Mouse (Mus musculus) heart, embryonic 15.5 days (tissue): ENCODE measurements around the gene Abi3. TPM values are rescaled to one million over a fixed set of nuclear protein-coding genes. Genes with fewer than 3 reads are reported as not detected.

Source experiments
- ATAC-seq: fragments of 200-750 bp; cut with Nextera tagmentation; replicated peaks from 2 replicates; pipeline ENCODE4 v1.8.0; 2017; ENCODE audit warnings: low read depth, moderate TSS enrichment; ENCODE audit not compliant: insufficient number of reproducible peaks, insufficient read depth, low FRiP score
- H3K27ac ChIP-seq: fragments of 300-500 bp; sonication (generic); 2 replicates; pipeline ENCODE4 v1.5.1; 2015; ENCODE audit warnings: mild to moderate bottlenecking, inconsistent platforms
- H3K27me3 ChIP-seq: fragments of 300-500 bp; sonication (generic); 2 replicates; pipeline ENCODE4 v1.6.1; 2015; ENCODE audit warnings: inconsistent platforms
- H3K36me3 ChIP-seq: fragments of 300-500 bp; sonication (generic); 2 replicates; pipeline ENCODE4 v1.6.1; 2015; ENCODE audit warnings: mild to moderate bottlenecking, inconsistent platforms
- H3K4me1 ChIP-seq: fragments of 300-500 bp; sonication (generic); replicated peaks from 2 replicates; pipeline ENCODE4 v1.6.1; 2015; ENCODE audit warnings: inconsistent platforms
- H3K4me2 ChIP-seq: fragments of 300-500 bp; sonication (generic); 2 replicates; pipeline ENCODE4 v1.6.1; 2015; ENCODE audit warnings: inconsistent platforms, mild to moderate bottlenecking, moderate library complexity
- H3K4me3 ChIP-seq: fragments of 300-500 bp; sonication (generic); 2 replicates; pipeline ENCODE4 v1.5.1; 2015; ENCODE audit warnings: mild to moderate bottlenecking, inconsistent platforms
- H3K9ac ChIP-seq: fragments of 300-500 bp; sonication (generic); 2 replicates; pipeline ENCODE4 v1.6.1; 2015; ENCODE audit warnings: mild to moderate bottlenecking, inconsistent platforms
- H3K9me3 ChIP-seq: fragments of 300-500 bp; sonication (generic); replicated peaks from 2 replicates; pipeline ENCODE4 v1.6.1; 2016; ENCODE audit warnings: inconsistent platforms
- WGBS: fragments of 180-500 bp; shearing (Covaris S2); methylation state at CpG from one replicate; pipeline ENCODE4 v1.1.7; 2015; ENCODE audit warnings: mixed read lengths; 5-methylcytosine and 5-hydroxymethylcytosine counted together
- polyA plus RNA-seq: library from polyadenylated mRNA; unstranded; fragments of >200 nt; fragmentation: Nextera tagmentation; extraction: Ambion mirVana; gene quantifications from 2 replicates; pipeline ENCODE4 v1.2.1, GENCODE M21; 2015

The Abi3 gene
- polyA plus RNA-seq, 1 experiment from 2014 or later: 13.0 TPM

DNA sequence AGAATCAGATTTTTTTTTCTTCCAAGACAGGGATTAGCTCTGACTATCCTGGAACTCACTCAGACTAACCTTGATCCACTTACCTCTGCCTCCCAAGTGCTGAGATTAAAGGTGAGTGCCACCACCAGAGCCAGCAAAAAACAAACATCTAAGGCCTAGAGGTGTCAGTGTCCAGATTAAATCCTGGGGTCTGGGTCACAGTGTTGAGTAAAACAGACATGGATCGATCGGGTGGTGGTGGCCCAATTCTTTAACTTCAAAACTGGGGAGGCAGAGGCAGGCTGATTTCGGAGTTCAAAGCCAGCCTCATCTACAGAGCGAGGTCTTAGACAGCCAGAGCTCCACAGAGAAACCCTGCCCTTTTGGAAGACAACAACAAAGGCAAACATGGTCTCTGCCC is 19.8 kb downstream of the Abi3 start:
- Histone ChIP-seq H3K36me3 (no peaks in the 10 kb centered on the region), H3K4me2 (no peak overlapping the region), H3K9ac (no peak overlapping the region), H3K9me3 (no peaks in the 10 kb centered on the region), H3K4me3 (no peak overlapping the region), H3K4me1 (peaks cover 23% of the 10 kb centered on the region), H3K27me3 (peaks cover 3% of the 10 kb centered on the region; the same call in 1 of the 2 replicates), H3K27ac (no peak overlapping the region)
- WGBS: 95% methylated on average over 4 of the region's 4 CpGs
- no peak for ATAC-seq

DNA sequence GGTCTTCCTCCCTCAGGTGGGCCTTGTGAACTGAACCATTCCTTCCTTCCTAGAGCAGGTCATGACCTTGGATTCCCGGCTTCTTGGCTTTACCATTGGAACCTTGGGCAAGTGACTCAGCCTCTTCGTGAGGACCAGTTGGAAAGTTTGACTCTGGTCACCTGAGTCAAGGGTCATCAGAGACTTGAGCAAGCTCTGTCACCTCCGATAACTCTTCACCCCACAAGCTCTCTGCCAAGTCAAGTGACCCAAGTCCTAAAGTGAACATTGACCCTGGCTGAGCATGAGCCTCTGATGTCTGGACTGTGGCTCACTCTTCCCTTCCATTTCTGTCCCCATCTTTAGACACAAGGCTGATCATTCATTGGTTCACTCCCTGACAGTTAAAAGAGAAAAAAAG is 20.8 kb downstream of the Abi3 start:
- WGBS: 78% methylated on average over 3 of the region's 3 CpGs
- no peak for ATAC-seq
- no peak overlapping the region for H3K4me2 ChIP-seq
- H3K9ac ChIP-seq: no peak overlapping the region
- H3K9me3 ChIP-seq: no peaks in the 10 kb centered on the region
- H3K27me3 ChIP-seq: peaks cover 3% of the 10 kb centered on the region; the same call in 1 of the 2 replicates
- H3K4me1 ChIP-seq: peaks cover 15% of the 10 kb centered on the region
- H3K36me3 ChIP-seq: no peaks in the 10 kb centered on the region
- no peak overlapping the region for H3K4me3 ChIP-seq
- no peak overlapping the region for H3K27ac ChIP-seq

DNA sequence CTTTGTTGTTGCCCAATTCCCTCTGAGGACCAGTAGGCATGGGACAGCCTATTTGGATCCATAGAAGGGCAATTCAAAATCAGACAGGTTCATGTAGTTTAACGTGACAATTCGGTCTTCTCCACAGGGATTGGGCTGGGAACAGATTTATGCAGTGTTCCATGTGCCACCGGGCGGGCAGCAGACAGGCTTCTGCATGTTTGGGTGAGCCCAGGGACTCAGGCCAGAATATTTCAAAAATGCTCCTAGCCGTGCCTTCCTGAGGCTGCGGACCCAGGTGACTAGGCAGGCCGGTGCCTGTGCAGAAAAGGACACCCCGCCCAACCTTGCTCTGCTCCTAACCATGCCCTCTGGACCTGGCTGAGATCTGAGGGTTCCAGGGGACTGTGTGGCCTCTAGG is 23.1 kb downstream of the Abi3 start:
- ATAC-seq: no peak
- Histone ChIP-seq H3K4me1 (peaks cover 4% of the 10 kb centered on the region), H3K27me3 (0 out of 2 replicates have a peak, but pooled peaks cover 3% of the 10 kb centered on the region), H3K27ac (no peak overlapping the region), H3K9me3 (no peaks in the 10 kb centered on the region), H3K4me3 (no peak overlapping the region), H3K36me3 (no peaks in the 10 kb centered on the region), H3K9ac (no peak overlapping the region), H3K4me2 (no peak overlapping the region)
- 81% methylated on average over 8 of the region's 8 CpGs for WGBS

DNA sequence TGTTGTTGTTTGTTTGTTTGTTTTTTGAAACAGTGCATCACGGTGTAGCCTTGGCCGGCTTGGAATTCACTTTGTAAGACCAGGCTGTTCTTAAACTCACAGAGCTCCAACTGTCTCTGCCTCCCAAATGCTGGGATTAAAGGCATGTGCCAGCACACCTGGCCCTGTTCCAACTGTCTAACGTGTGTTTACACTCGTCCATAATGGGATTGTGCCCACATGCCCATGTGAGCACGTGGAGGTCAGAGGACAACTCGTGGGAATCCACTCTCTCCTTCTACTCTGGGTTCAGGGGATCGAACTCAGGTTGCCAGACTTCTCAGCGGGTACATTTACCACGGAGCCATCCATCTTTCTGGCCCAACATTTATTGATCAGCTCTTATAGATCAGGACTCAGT is 26.9 kb downstream of the Abi3 start:
- Histone ChIP-seq H3K4me2 (no peak overlapping the region), H3K9ac (no peak overlapping the region), H3K4me1 (no peaks in the 10 kb centered on the region), H3K27me3 (no peaks in the 10 kb centered on the region), H3K4me3 (no peak overlapping the region), H3K36me3 (no peaks in the 10 kb centered on the region), H3K9me3 (no peaks in the 10 kb centered on the region), H3K27ac (no peak overlapping the region)
- no peak for ATAC-seq
- WGBS: 72% methylated on average over 9 of the region's 9 CpGs

DNA sequence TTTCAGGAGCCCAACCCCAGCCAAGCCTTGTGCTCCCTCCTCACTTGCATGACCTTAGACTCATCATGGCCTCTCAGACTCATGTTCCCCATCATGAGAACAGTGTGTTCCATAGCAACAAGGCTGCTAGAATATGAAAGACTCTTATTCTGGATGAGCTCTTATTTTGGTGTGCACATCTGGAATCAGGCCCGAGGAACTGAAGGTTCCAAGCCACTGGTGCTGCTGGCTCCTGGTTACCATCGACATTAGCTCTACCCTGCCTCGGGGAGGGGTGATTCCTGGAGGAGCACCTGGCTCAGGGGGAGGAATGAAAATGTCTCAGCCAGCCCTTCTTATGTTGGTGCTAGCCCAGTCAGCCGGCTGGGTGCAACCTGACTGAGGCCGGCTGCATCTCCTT is 27.4 kb downstream of the Abi3 start:
- no peak for ATAC-seq
- Histone ChIP-seq H3K9me3 (no peaks in the 10 kb centered on the region), H3K4me1 (no peaks in the 10 kb centered on the region), H3K4me3 (no peak overlapping the region), H3K36me3 (no peaks in the 10 kb centered on the region), H3K27me3 (no peaks in the 10 kb centered on the region), H3K27ac (no peak overlapping the region), H3K4me2 (no peak overlapping the region), H3K9ac (no peak overlapping the region)
- WGBS: 68% methylated on average over 5 of the region's 5 CpGs

DNA sequence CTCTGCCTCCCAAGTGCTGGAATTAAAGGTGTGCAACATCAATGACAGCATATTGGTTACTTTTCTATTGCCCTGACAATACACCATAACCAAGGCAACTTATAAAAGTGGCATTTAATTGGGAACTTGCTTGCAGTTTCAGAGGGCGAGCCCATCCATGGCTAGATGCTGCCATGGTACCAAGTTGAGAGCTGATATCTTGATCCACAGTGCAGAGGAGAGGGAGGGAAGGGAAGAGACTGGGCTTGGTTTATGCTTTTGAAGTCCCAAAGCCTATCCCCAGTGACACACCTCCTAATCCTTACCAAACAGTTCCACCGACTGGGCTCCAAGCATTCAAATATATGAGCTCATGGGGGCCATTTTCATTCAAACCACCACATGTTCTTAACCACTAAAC is 28.2 kb downstream of the Abi3 start:
- no peaks in the 10 kb centered on the region for H3K27me3 ChIP-seq
- no peak overlapping the region for H3K4me3 ChIP-seq
- ATAC-seq: no peak
- H3K9me3 ChIP-seq: no peaks in the 10 kb centered on the region
- no peak overlapping the region for H3K4me2 ChIP-seq
- 80% methylated on average over 2 of the region's 2 CpGs for WGBS
- H3K9ac ChIP-seq: no peak overlapping the region
- no peak overlapping the region for H3K27ac ChIP-seq
- H3K4me1 ChIP-seq: no peaks in the 10 kb centered on the region
- H3K36me3 ChIP-seq: no peaks in the 10 kb centered on the region

DNA sequence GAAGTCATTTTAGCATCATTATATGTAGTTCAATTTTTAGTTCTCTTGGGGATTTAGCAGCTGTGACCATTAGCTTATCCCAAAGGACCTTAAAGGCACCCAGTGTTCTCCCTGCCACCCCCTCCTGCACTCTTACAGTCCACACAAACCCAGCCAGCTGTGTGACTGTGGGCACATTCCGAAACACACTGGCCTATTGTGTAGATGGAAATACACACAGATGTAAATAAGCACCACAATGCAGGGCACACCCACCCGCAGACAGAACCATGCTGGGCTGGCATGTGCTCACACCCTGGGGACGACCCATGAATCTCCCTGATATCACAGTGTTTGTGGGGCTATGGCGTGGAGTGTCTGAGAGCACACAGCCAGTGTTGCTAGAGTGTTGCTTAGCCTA is 30.1 kb downstream of the Abi3 start:
- 72% methylated on average over 4 of the region's 4 CpGs for WGBS
- no peak for ATAC-seq

DNA sequence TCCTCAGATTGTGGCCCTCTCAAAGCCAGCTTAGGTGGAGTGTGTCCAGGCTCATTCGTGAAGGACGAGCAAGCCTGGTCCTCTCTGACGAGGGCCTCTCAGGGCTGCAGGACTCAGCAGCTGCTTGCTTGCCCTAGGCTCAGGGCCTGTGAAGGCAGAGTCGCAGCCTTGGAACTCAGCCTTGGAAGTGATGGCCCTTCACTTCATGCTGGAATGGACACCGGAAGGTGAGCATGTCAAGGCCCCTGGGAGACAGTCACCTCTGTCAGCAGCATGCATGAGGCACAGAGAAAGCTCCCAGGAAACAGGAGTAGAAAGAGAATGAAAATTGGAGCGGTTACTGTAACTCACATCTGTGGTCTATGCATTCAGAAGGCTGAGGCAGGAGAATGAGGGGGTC is 30.5 kb downstream of the Abi3 start:
- ATAC-seq: no peak
- WGBS: 79% methylated on average over 6 of the region's 6 CpGs
- Histone ChIP-seq H3K9me3 (no peaks in the 10 kb centered on the region), H3K4me3 (no peak overlapping the region), H3K4me1 (no peaks in the 10 kb centered on the region), H3K27me3 (no peaks in the 10 kb centered on the region), H3K27ac (no peak overlapping the region), H3K36me3 (no peaks in the 10 kb centered on the region), H3K4me2 (no peak overlapping the region), H3K9ac (no peak overlapping the region)

More for the DNA sequence above, 30.1 kb downstream of the Abi3 start:
- H3K9ac ChIP-seq: no peak overlapping the region
- H3K4me1 ChIP-seq: no peaks in the 10 kb centered on the region
- no peaks in the 10 kb centered on the region for H3K36me3 ChIP-seq
- H3K27ac ChIP-seq: no peak overlapping the region
- H3K9me3 ChIP-seq: no peaks in the 10 kb centered on the region
- H3K4me2 ChIP-seq: no peak overlapping the region
- no peak overlapping the region for H3K4me3 ChIP-seq
- H3K27me3 ChIP-seq: no peaks in the 10 kb centered on the region

DNA sequence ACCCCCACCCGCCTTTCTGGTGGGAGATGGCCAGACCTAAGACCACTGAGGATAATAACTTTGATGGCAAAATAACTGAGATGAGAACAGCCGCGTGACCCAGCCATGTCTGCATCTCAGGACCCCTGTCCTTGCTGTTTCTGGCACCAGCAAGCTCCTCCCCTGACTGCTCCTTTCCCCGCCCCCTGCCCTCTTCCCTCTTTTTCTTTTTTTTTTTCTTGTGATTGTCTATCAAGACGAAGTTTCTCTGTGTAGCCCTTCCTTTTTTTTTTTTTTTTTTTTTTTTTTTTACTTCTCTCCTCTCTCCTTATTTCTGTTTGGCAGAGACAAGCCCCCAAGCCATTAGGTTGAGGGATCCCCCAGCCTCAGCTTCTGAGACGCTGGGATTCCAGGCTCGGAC is 31.4 kb downstream of the Abi3 start:
- no peak for ATAC-seq
- no peak overlapping the region for H3K4me3 ChIP-seq
- H3K9ac ChIP-seq: no peak overlapping the region
- H3K4me1 ChIP-seq: peaks cover 1% of the 10 kb centered on the region
- WGBS: 63% methylated on average over 7 of the region's 7 CpGs
- H3K4me2 ChIP-seq: no peak overlapping the region
- no peaks in the 10 kb centered on the region for H3K27me3 ChIP-seq
- H3K27ac ChIP-seq: no peak overlapping the region
- no peaks in the 10 kb centered on the region for H3K9me3 ChIP-seq
- H3K36me3 ChIP-seq: no peaks in the 10 kb centered on the region

DNA sequence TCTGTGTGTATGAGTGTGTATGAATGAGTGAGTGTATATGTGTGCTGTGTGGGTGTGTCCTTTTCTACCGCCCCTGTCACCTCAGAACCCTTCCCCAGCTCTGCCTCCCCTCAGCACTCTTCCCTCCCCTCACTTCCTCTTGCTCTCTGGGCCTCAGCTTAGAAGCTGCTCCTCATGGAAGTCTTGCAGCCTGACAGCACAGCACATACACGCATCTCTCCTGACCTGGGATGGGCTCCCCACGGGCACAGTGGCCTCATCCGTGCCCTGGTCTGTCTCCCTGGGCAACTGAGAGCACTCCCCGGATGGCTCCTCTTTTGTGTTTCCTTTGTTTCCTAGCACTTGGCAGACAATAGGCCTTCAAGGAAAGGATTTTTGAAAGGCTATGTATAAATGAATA is 32.7 kb downstream of the Abi3 start:
- H3K27ac ChIP-seq: no peak overlapping the region

DNA sequence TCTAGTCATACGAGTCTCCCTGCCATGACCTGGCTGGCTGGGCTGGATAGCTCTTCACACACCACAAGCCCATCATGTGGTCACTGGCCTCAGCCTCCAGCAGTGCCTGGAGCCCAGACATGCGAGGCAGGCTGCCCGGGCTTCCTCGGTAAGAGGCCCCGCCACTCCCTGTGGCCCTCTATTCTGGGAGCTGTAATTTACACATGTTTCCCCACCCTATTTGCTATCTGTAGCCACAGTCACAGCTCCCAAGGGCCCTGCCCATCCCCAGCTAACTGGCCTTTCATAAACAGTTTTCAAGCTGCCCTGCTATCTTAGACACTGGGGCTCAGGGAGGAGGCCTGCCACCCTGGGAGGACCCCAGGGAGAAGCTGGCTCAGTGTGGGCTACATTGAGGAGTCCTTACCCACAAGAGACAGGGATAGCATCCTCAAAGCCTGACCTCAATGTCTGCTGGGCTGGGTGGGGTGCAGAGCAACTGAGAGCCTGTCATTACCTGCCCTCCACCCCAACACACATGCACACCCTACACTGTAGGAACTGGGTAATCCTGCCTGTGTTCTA is 33.7 kb downstream of the Abi3 start:
- Histone ChIP-seq H3K9me3 (no peaks in the 10 kb centered on the region), H3K4me3 (no peak overlapping the region), H3K27ac (no peak overlapping the region), H3K4me2 (no peak overlapping the region), H3K27me3 (no peaks in the 10 kb centered on the region), H3K36me3 (no peaks in the 10 kb centered on the region), H3K4me1 (peaks cover 7% of the 10 kb centered on the region), H3K9ac (no peak overlapping the region)
- WGBS: 52% methylated on average over 5 of the region's 5 CpGs
- ATAC-seq: 0 out of 2 replicates have a peak, but pooled peaks have one; percentile 22

More for the DNA sequence above, 32.7 kb downstream of the Abi3 start:
- 57% methylated on average over 5 of the region's 5 CpGs for WGBS
- Histone ChIP-seq H3K27me3 (no peaks in the 10 kb centered on the region), H3K9ac (no peak overlapping the region), H3K4me3 (no peak overlapping the region), H3K36me3 (no peaks in the 10 kb centered on the region), H3K4me2 (no peak overlapping the region), H3K4me1 (peaks cover 7% of the 10 kb centered on the region), H3K9me3 (no peaks in the 10 kb centered on the region)
- no peak for ATAC-seq

DNA sequence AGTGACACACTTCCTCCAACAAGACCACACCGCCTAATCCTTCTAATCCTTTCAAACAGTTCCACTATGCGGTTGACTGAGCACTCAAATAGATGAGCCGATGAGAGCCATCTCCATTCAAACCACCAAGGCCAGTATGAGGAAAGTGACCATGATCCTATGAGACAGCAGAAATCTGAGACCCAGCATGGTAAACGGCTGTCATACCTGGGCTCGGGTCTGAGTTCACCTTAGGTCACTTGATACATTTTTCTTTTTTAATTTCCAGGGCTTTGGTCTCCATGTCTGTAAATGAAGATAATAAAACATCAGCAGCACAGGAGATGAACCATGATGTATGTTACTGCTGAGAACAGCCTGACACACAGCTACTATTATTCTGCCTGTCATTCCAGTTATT is 34.4 kb downstream of the Abi3 start:
- Histone ChIP-seq H3K27me3 (no peaks in the 10 kb centered on the region), H3K9me3 (no peaks in the 10 kb centered on the region), H3K4me2 (no peak overlapping the region), H3K36me3 (no peaks in the 10 kb centered on the region), H3K4me3 (no peak overlapping the region), H3K9ac (no peak overlapping the region), H3K27ac (no peak overlapping the region), H3K4me1 (peaks cover 7% of the 10 kb centered on the region)
- no peak for ATAC-seq
- WGBS: 96% methylated on average over 5 of the region's 5 CpGs
